Mouse (Mus musculus): ENCODE results near the gene Bace2.

The Bace2 gene

GRCm38 (mm10) chr16:97474671-97475070 is 118.1 kb downstream of the Bace2 start:
- 88% methylated on average over 2 of the region's 2 CpGs for WGBS

GRCm38 (mm10) chr16:97475581-97475980 is 119.0 kb downstream of the Bace2 start:
- 71% methylated on average over 3 of the region's 3 CpGs for WGBS

- WGBS: 87% methylated on average over 1 of the region's 1 CpGs
These were observed 120.0 kb downstream of the Bace2 start for GRCm38 (mm10) chr16:97476524-97476923.

DNA sequence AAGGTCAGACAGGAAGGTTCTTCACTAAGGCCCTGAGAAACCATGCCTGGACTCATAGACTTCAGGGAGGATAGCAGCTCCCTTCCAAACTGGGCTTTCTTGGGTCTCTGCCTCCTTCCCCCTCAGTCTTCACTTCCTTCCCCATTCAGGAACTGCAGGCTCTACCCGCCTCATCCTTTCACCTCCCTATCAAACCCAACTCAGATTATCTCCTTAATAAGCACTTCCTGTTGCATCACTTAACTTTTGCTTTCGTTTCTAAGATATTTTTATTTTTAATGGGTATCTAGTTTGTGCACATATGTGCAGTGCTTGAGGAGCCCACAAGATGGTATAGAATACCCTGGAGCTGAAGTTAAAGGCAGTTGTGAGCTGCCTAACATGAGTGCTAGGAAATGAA is 122.1 kb downstream of the Bace2 start:
- 69% methylated on average over 2 of the region's 2 CpGs for WGBS

GRCm38 (mm10) chr16:97492369-97492768 is 135.8 kb downstream of the Bace2 start:
- 88% methylated on average over 1 of the region's 1 CpGs for WGBS
